ENCODE assay signal across 18 mouse cellular contexts in the genomic region with DNA sequence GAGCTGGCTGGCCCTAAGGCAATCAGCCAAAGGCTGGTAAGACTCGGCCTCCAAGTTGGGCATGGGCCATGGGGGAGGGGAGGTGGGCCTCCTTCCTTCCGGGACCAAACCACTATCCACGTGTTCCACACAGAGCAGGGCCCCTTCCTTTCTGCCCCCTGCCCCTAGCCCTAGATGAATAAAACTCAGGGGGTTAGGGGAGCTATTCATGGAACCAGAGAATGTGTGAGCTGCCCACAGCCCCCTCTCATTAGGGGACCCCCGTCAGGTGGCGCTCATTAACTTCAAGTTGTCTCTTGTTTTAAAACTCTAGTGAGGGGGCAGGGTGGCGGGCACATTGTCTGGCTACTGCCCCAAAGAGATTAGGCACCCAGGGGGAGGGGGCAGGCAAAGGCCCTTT. TPM values are rescaled to one million over a fixed set of nuclear protein-coding genes. Genes with fewer than 3 reads are reported as not detected.
A peak's percentile ranks its signal among the peaks of the same experiment; 100 is the strongest.
DNase-seq lines count a peak whose midpoint lies in the region; ATAC-seq and TF ChIP-seq lines count a peak whose summit lies in the region.
"Had no signal": no experiment of that assay in that cellular context is flagged by ENCODE, and none has a peak within 500 bp of the region (broad histone marks: within the 10 kb centered on the region; RNA-seq: fewer than 3 reads in every experiment).

No protein-coding gene starts in this region.

- H3K36me3 ChIP-seq in forebrain, embryonic 14.5 days (ENCODE audit: control insufficient read depth, insufficient read depth, low read length), result no peaks in the 10 kb centered on the region
- H3K36me3 ChIP-seq in forebrain, embryonic 13.5 days (ENCODE audit: poor library complexity, severe bottlenecking), result no peaks in the 10 kb centered on the region
- H3K36me3 ChIP-seq in midbrain, embryonic 10.5 days, result no peaks in the 10 kb centered on the region
- no peaks in the 10 kb centered on the region for H3K36me3 ChIP-seq in midbrain, postnatal 0 days (ENCODE audit: insufficient read depth, low read length)
- H3K36me3 ChIP-seq in limb, embryonic 10.5 days, result no peaks in the 10 kb centered on the region
- H3K36me3 ChIP-seq: embryonic facial prominence, embryonic 15.5 days; heart, embryonic 12.5 days; hindbrain, embryonic 13.5 days had no signal

- ATAC-seq in forebrain, embryonic 14.5 days, result no peak
- ATAC-seq in forebrain, embryonic 13.5 days, result no peak; the same call in 1 of the 2 replicates
- ATAC-seq in midbrain, postnatal 0 days (ENCODE audit: low FRiP score), result no peak
- ATAC-seq: hindbrain, postnatal 0 days had no signal

- peak; percentile 31 for DNase-seq in forebrain, embryonic 14.5 days (ENCODE audit: low spot score)
- DNase-seq in midbrain, embryonic 10.5 days (ENCODE audit: low spot score), result no peak
- DNase-seq in midbrain, postnatal 0 days (ENCODE audit: low spot score), result no peak
- DNase-seq in limb, embryonic 10.5 days (ENCODE audit: low spot score), result no peak
- peak; percentile 64 for DNase-seq in retina, postnatal 1 day
- DNase-seq in frontal cortex, adult 2 months (ENCODE audit: extremely low spot score in 1 of 2, low spot score in 1 of 2), result no peak
- DNase-seq: adrenal gland, adult 2 months; adrenal gland, postnatal 25 days; cerebellum, adult 2 months; heart, adult 11 months; heart, postnatal 36 days; kidney, adult 11 months had no signal

- 0% methylated on average over 6 of the region's 6 CpGs for WGBS in forebrain, embryonic 14.5 days
- WGBS in forebrain, embryonic 13.5 days, result 2% methylated on average over 6 of the region's 6 CpGs
- WGBS in midbrain, embryonic 10.5 days, result 9% methylated on average over 6 of the region's 6 CpGs
- WGBS in midbrain, postnatal 0 days, result 12% methylated on average over 6 of the region's 6 CpGs
- WGBS in limb, embryonic 10.5 days, result 28% methylated on average over 6 of the region's 6 CpGs

- no peak overlapping the region for H3K27ac ChIP-seq in forebrain, embryonic 14.5 days (ENCODE audit: low read depth, low read length)
- no peak overlapping the region for H3K27ac ChIP-seq in forebrain, embryonic 13.5 days
- H3K27ac ChIP-seq in midbrain, embryonic 10.5 days (replicated peaks), result peak overlapping the region; percentile 70
- no peak overlapping the region for H3K27ac ChIP-seq in midbrain, postnatal 0 days (ENCODE audit: low read depth, low read length)
- H3K27ac ChIP-seq in limb, embryonic 10.5 days, result peak overlapping the region; percentile 68
- H3K27ac ChIP-seq: embryonic facial prominence, embryonic 15.5 days; hindbrain, embryonic 13.5 days; hindbrain, postnatal 0 days had no signal

- no peak overlapping the region for H3K4me2 ChIP-seq in forebrain, embryonic 14.5 days (ENCODE audit: low read length)
- no peak overlapping the region; the same call in 1 of the 2 replicates for H3K4me2 ChIP-seq in forebrain, embryonic 13.5 days
- no peak overlapping the region for H3K4me2 ChIP-seq in midbrain, postnatal 0 days (ENCODE audit: low read depth, low read length, poor library complexity, severe bottlenecking)
- H3K4me2 ChIP-seq: embryonic facial prominence, embryonic 15.5 days; heart, embryonic 12.5 days; hindbrain, embryonic 13.5 days had no signal

- no peak overlapping the region for H3K9ac ChIP-seq in forebrain, embryonic 14.5 days (ENCODE audit: low read length)
- no peak overlapping the region for H3K9ac ChIP-seq in forebrain, embryonic 13.5 days
- no peak overlapping the region for H3K9ac ChIP-seq in midbrain, postnatal 0 days (replicated peaks; ENCODE audit: low read length, poor library complexity, severe bottlenecking)
- H3K9ac ChIP-seq: embryonic facial prominence, embryonic 15.5 days; heart, embryonic 12.5 days; hindbrain, embryonic 13.5 days had no signal

- no peaks in the 10 kb centered on the region for H3K9me3 ChIP-seq in forebrain, embryonic 14.5 days (replicated peaks; ENCODE audit: control insufficient read depth, low read length)
- H3K9me3 ChIP-seq in forebrain, embryonic 13.5 days (replicated peaks), result no peaks in the 10 kb centered on the region
- no peaks in the 10 kb centered on the region for H3K9me3 ChIP-seq in midbrain, embryonic 10.5 days (replicated peaks)
- H3K9me3 ChIP-seq in midbrain, postnatal 0 days (ENCODE audit: low read length), result no peaks in the 10 kb centered on the region
- H3K9me3 ChIP-seq in limb, embryonic 10.5 days (replicated peaks), result no peaks in the 10 kb centered on the region
- H3K9me3 ChIP-seq: embryonic facial prominence, embryonic 15.5 days; heart, embryonic 12.5 days; hindbrain, embryonic 13.5 days had no signal

- peaks cover 3% of the 10 kb centered on the region; the same call in 1 of the 2 replicates for H3K4me1 ChIP-seq in forebrain, embryonic 14.5 days (ENCODE audit: control insufficient read depth, insufficient read depth, low read length)
- peaks cover 29% of the 10 kb centered on the region for H3K4me1 ChIP-seq in forebrain, embryonic 13.5 days
- peaks cover 40% of the 10 kb centered on the region for H3K4me1 ChIP-seq in midbrain, embryonic 10.5 days
- H3K4me1 ChIP-seq in midbrain, postnatal 0 days (ENCODE audit: insufficient read depth, low read length), result no peaks in the 10 kb centered on the region
- H3K4me1 ChIP-seq in limb, embryonic 10.5 days, result peaks cover 74% of the 10 kb centered on the region

- TF ChIP-seq CTCF in midbrain, postnatal 0 days (IDR thresholded peaks at IDR 0.05), result no peak

- no peak overlapping the region for H3K4me3 ChIP-seq in forebrain, embryonic 14.5 days (ENCODE audit: low read depth, low read length)
- no peak overlapping the region for H3K4me3 ChIP-seq in forebrain, embryonic 13.5 days
- H3K4me3 ChIP-seq in midbrain, embryonic 10.5 days, result no peak overlapping the region
- H3K4me3 ChIP-seq in midbrain, postnatal 0 days (ENCODE audit: low read depth, low read length), result no peak overlapping the region
- H3K4me3 ChIP-seq in limb, embryonic 10.5 days, result no peak overlapping the region
- H3K4me3 ChIP-seq: embryonic facial prominence, embryonic 15.5 days; erythroblast, embryonic 14.5 days; heart, embryonic 12.5 days; hindbrain, embryonic 13.5 days had no signal

- peaks cover 67% of the 10 kb centered on the region for H3K27me3 ChIP-seq in forebrain, embryonic 14.5 days (replicated peaks; ENCODE audit: control insufficient read depth, insufficient read depth, low read length)
- H3K27me3 ChIP-seq in forebrain, embryonic 13.5 days, result peaks cover 97% of the 10 kb centered on the region
- H3K27me3 ChIP-seq in midbrain, embryonic 10.5 days (ENCODE audit: low read depth, poor library complexity, severe bottlenecking), result peaks cover 99% of the 10 kb centered on the region
- H3K27me3 ChIP-seq in midbrain, postnatal 0 days (ENCODE audit: insufficient read depth, low read length), result peaks cover 63% of the 10 kb centered on the region
- H3K27me3 ChIP-seq in limb, embryonic 10.5 days (ENCODE audit: low read depth, poor library complexity, severe bottlenecking), result peaks cover 88% of the 10 kb centered on the region

RNA-seq across cellular contexts. Expression of gene Slf2, which starts 41.4 kb away (rescaled TPM):
- polyA plus RNA-seq in forebrain, embryonic 14.5 days (2014; fragmentation: Nextera tagmentation; extraction: Ambion mirVana), result 22.9 and 28.1 TPM in 2 replicates
- polyA plus RNA-seq in forebrain, embryonic 13.5 days (2015; fragmentation: Nextera tagmentation; extraction: Ambion mirVana), result 30.4 and 34.5 TPM in 2 replicates
- 37.2 and 39.1 TPM in 2 replicates for polyA plus RNA-seq in midbrain, embryonic 10.5 days (2016; fragmentation: Nextera tagmentation; extraction: Ambion mirVana)
- 26.8 and 43.3 TPM in 2 replicates for total RNA-seq in midbrain, postnatal 0 days (2014; rRNA removed)
- 20.9 and 22.6 TPM in 2 replicates for polyA plus RNA-seq in midbrain, postnatal 0 days (2015; fragmentation: Nextera tagmentation; extraction: Ambion mirVana)
- polyA plus RNA-seq in limb, embryonic 10.5 days (2016; fragmentation: Nextera tagmentation; extraction: Ambion mirVana), result 52.1 and 54.0 TPM in 2 replicates
- polyA plus RNA-seq in frontal cortex, adult 2 months (2012; rRNA removed), result 39.7 and 46.4 TPM in 2 replicates

Comparison
In these comparisons a context has a peak if more than half of its experiments do, and no peak if none do; other contexts are left out.
1. H3K27ac ChIP-seq: peak in midbrain, embryonic 10.5 days (single experiment) and limb, embryonic 10.5 days (single experiment); none in forebrain, embryonic 14.5 days (single experiment), forebrain, embryonic 13.5 days (single experiment) and midbrain, postnatal 0 days (single experiment).
2. DNase-seq: peak in forebrain, embryonic 14.5 days (single experiment) and retina, postnatal 1 day (single experiment); none in midbrain, embryonic 10.5 days (single experiment), midbrain, postnatal 0 days (single experiment), limb, embryonic 10.5 days (single experiment) and frontal cortex, adult 2 months (0 of 2).